8 mouse cellular contexts compared by ENCODE assay signal in the genomic region with DNA sequence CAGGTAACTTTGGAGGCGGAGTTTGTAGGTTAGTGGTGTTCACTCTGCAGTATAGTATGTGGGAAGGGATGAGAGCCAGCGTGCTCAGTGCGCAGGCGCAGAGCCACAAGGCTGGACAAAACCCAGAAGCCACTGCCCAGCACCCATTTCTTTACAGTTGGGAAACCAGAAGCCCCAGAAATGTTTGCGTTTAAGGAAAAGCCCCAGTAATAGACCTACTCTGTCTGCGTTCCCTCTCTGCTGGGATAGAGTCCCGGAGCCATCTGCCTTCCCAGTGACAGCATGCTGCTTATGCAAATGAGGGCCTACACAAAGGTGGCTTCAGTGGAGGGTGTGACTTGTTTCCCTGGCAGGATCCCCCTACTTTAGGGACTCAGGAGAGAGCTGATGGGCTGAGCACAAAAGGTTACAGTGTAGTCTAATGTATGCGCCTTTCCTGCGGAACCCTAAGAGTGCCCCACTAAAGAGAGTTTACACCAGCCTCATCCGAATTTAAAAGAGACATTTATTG.
DNase-seq lines count a peak whose midpoint lies in the region; ATAC-seq and TF ChIP-seq lines count a peak whose summit lies in the region.
"Had no signal": no experiment of that assay in that cellular context is flagged by ENCODE, and none has a peak within 500 bp of the region (broad histone marks: within the 10 kb centered on the region; RNA-seq: fewer than 3 reads in every experiment).

No protein-coding gene starts in this region.

- peaks cover 25% of the 10 kb centered on the region for H3K4me1 ChIP-seq in forebrain, embryonic 13.5 days
- H3K4me1 ChIP-seq in kidney, postnatal 0 days (replicated peaks; ENCODE audit: insufficient read depth, low read length), result no peaks in the 10 kb centered on the region; the same call in 1 of the 2 replicates
- H3K4me1 ChIP-seq in limb, embryonic 15.5 days, result peaks cover 6% of the 10 kb centered on the region; the same call in 1 of the 2 replicates
- H3K4me1 ChIP-seq: liver, embryonic 15.5 days had no signal

- no peak overlapping the region; the same call in 1 of the 2 replicates for H3K9ac ChIP-seq in forebrain, embryonic 13.5 days
- H3K9ac ChIP-seq in kidney, postnatal 0 days (ENCODE audit: low read depth, low read length), result no peak overlapping the region
- no peak overlapping the region for H3K9ac ChIP-seq in limb, embryonic 15.5 days
- H3K9ac ChIP-seq: liver, embryonic 15.5 days had no signal

- H3K9me3 ChIP-seq in forebrain, embryonic 13.5 days (replicated peaks), result no peaks in the 10 kb centered on the region
- no peaks in the 10 kb centered on the region for H3K9me3 ChIP-seq in kidney, postnatal 0 days (replicated peaks; ENCODE audit: low read length)
- no peaks in the 10 kb centered on the region for H3K9me3 ChIP-seq in limb, embryonic 15.5 days
- H3K9me3 ChIP-seq: liver, embryonic 15.5 days had no signal

- H3K4me2 ChIP-seq in forebrain, embryonic 13.5 days, result peak overlapping the region; percentile 51
- peak overlapping the region; percentile 27; the same call in 1 of the 2 replicates for H3K4me2 ChIP-seq in kidney, postnatal 0 days (ENCODE audit: low read length)
- peak overlapping the region; percentile 17; the same call in 1 of the 2 replicates for H3K4me2 ChIP-seq in limb, embryonic 15.5 days
- H3K4me2 ChIP-seq: liver, embryonic 15.5 days had no signal

- H3K27ac ChIP-seq in forebrain, embryonic 13.5 days, result peak overlapping the region; percentile 69
- H3K27ac ChIP-seq in kidney, postnatal 0 days, result peak overlapping the region; percentile 55
- H3K27ac ChIP-seq in limb, embryonic 15.5 days, result no peak overlapping the region
- H3K27ac ChIP-seq: liver, embryonic 15.5 days had no signal

- 1% methylated on average over 10 of the region's 10 CpGs for WGBS in forebrain, embryonic 13.5 days
- WGBS in kidney, postnatal 0 days, result 11% methylated on average over 10 of the region's 10 CpGs
- 20% methylated on average over 10 of the region's 10 CpGs for WGBS in limb, embryonic 15.5 days

- DNase-seq in embryo, embryonic 10.5 days (ENCODE audit: low spot score), result peak; percentile 66
- DNase-seq in kidney, postnatal 0 days (ENCODE audit: low spot score), result peak; percentile 51
- DNase-seq in retina, embryonic 14.5 days (ENCODE audit: low spot score), result peak; percentile 60
- DNase-seq in natural killer cell, adult 2 months (ENCODE audit: low spot score in 2 of 2), result no peak
- DNase-seq in gastrocnemius, adult 18-20 months (ENCODE audit: low spot score), result no peak

- H3K27me3 ChIP-seq in forebrain, embryonic 13.5 days, result peaks cover 41% of the 10 kb centered on the region
- H3K27me3 ChIP-seq in kidney, postnatal 0 days (ENCODE audit: insufficient read depth, low read length), result no peaks in the 10 kb centered on the region
- H3K27me3 ChIP-seq in limb, embryonic 15.5 days, result peaks cover 4% of the 10 kb centered on the region; the same call in 1 of the 2 replicates
- H3K27me3 ChIP-seq: liver, embryonic 15.5 days had no signal

- TF ChIP-seq CTCF in kidney, postnatal 0 days (IDR thresholded peaks at IDR 0.05; ENCODE audit: low read depth), result no peak

- 0 out of 2 replicates have a peak overlapping the region, but pooled peaks have one; percentile 15 for H3K4me3 ChIP-seq in forebrain, embryonic 13.5 days
- no peak overlapping the region for H3K4me3 ChIP-seq in kidney, postnatal 0 days (replicated peaks; ENCODE audit: low read depth, low read length)
- no peak overlapping the region for H3K4me3 ChIP-seq in limb, embryonic 15.5 days
- H3K4me3 ChIP-seq: liver, embryonic 15.5 days had no signal

- no peaks in the 10 kb centered on the region for H3K36me3 ChIP-seq in forebrain, embryonic 13.5 days (ENCODE audit: poor library complexity, severe bottlenecking)
- no peaks in the 10 kb centered on the region for H3K36me3 ChIP-seq in kidney, postnatal 0 days (ENCODE audit: insufficient read depth, low read length)
- H3K36me3 ChIP-seq in limb, embryonic 15.5 days, result no peaks in the 10 kb centered on the region
- H3K36me3 ChIP-seq: liver, embryonic 15.5 days had no signal

- ATAC-seq in forebrain, embryonic 13.5 days, result peak; percentile 92
- peak; percentile 75 for ATAC-seq in kidney, postnatal 0 days (replicated peaks; ENCODE audit: low FRiP score, low read depth)
- no peak for ATAC-seq in limb, embryonic 15.5 days (ENCODE audit: insufficient number of reproducible peaks, low FRiP score, low TSS enrichment, low read depth)

Comparison
In these comparisons a context has a peak if more than half of its experiments do, and no peak if none do; other contexts are left out.
1. DNase-seq: peak in embryo, embryonic 10.5 days (single experiment), kidney, postnatal 0 days (single experiment) and retina, embryonic 14.5 days (single experiment); none in natural killer cell, adult 2 months (0 of 2) and gastrocnemius, adult 18-20 months (single experiment).
2. Peak in every context shown above with its lines, with median percentiles within 50 percentile points of each other: H3K4me2 ChIP-seq.